Mouse (Mus musculus) liver, embryonic 11.5 days (tissue): ENCODE measurements at regions not wholly inside any gene's neighbourhood (a gene's known extent, or its start where the extent isn't known, plus 50 kb on each side); places are given as distances from the start of the nearest gene placed in this dataset.

ENCODE experiments used
- ATAC-seq: fragments of 200-750 bp; cut with Nextera tagmentation; replicated peaks from 2 replicates; pipeline ENCODE4 v1.8.0; 2017; ENCODE audit warnings: moderate number of reproducible peaks, mild to moderate bottlenecking, moderate TSS enrichment, moderate library complexity; ENCODE audit not compliant: low FRiP score
- DNase-seq: peaks from one replicate; pipeline ENCODE4 v3.0.0-alpha.2; 2017; ENCODE audit warnings: low spot score
- H3K27ac ChIP-seq: fragments of 300-500 bp; sonication (generic); 2 replicates; pipeline ENCODE4 v1.5.1; 2014; ENCODE audit warnings: mild to moderate bottlenecking, low read depth, low read length, control low read depth
- H3K27me3 ChIP-seq: fragments of 300-500 bp; sonication (generic); replicated peaks from 2 replicates; pipeline ENCODE4 v1.6.1; 2014; ENCODE audit warnings: low read length, mixed read lengths; ENCODE audit not compliant: control insufficient read depth, insufficient read depth
- H3K36me3 ChIP-seq: fragments of 300-500 bp; sonication (generic); 2 replicates; pipeline ENCODE4 v1.6.1; 2014; ENCODE audit warnings: mild to moderate bottlenecking, low read length, moderate library complexity, mixed read lengths; ENCODE audit not compliant: control insufficient read depth, insufficient read depth
- H3K4me1 ChIP-seq: fragments of 300-500 bp; sonication (generic); replicated peaks from 2 replicates; pipeline ENCODE4 v1.6.1; 2014; ENCODE audit warnings: low read length, mixed read lengths; ENCODE audit not compliant: control insufficient read depth, insufficient read depth
- H3K4me2 ChIP-seq: fragments of 300-500 bp; sonication (generic); 2 replicates; pipeline ENCODE4 v1.6.1; 2014; ENCODE audit warnings: mild to moderate bottlenecking, control low read depth, moderate library complexity
- H3K4me3 ChIP-seq: fragments of 300-500 bp; sonication (generic); 2 replicates; pipeline ENCODE4 v1.5.1; 2014; ENCODE audit warnings: low read depth, low read length, control low read depth
- H3K9ac ChIP-seq: fragments of 300-500 bp; sonication (generic); 2 replicates; pipeline ENCODE4 v1.6.1; 2014; ENCODE audit warnings: low read depth, low read length, control low read depth
- H3K9me3 ChIP-seq: fragments of 300-500 bp; sonication (generic); 2 replicates; pipeline ENCODE4 v1.6.1; 2016; ENCODE audit warnings: low read length, inconsistent platforms, mixed read lengths; ENCODE audit not compliant: control insufficient read depth
- WGBS: fragments of 180-500 bp; shearing (Covaris S2); extraction: QIAGEN DNeasy Blood & Tissue Kit; methylation state at CpG from one replicate; pipeline ENCODE4 v1.1.7; 2014; 5-methylcytosine and 5-hydroxymethylcytosine counted together

DNA sequence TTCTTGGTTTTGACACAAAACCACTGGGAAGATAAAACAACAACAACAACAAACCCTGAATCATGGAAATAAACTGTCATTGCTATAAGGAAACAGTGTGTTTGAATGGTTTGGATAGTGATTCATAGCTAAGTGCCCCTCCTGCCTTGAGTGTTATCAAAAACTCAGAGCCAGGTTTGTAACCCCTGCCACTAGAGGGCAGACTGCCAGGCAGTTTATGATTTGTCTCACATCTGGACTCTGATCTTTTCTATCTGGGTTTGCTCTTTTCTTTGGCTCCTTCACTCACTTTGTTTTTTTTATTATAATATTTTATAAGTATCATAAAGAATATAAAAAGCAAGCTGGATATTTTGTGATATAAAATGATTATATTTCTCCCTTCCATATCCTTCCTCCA, 400.1 kb upstream of the Fam92a start:
- H3K9ac ChIP-seq = no peak overlapping the region
- H3K4me2 ChIP-seq = no peak overlapping the region
- no peaks in the 10 kb centered on the region for H3K4me1 ChIP-seq
- H3K27me3 ChIP-seq = no peaks in the 10 kb centered on the region
- H3K9me3 ChIP-seq = no peaks in the 10 kb centered on the region
- no peak for DNase-seq
- H3K27ac ChIP-seq = no peak overlapping the region
- no peak overlapping the region for H3K4me3 ChIP-seq
- no peak for ATAC-seq
- H3K36me3 ChIP-seq = no peaks in the 10 kb centered on the region

DNA sequence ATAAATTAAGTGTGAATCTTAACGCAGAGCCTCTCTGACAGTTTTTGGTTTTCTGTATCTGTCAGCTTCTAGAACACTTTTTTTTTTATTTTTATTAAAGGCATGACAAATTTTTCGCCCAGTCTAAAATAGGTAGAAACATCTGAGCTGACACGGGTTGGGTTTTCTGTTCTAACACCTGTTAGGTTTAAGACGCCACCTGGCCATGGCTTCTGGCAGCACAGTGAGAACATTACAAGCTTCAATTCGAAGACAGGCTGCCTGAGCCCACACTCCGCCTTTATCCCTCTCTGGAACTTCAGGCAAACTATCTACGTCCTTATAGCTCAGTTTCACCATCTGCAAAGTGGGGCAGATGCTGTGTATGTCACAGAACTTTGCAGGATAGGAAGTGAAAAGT, 398.9 kb upstream of the Fam92a start:
- no peak for ATAC-seq
- no peaks in the 10 kb centered on the region for H3K9me3 ChIP-seq
- H3K4me3 ChIP-seq = no peak overlapping the region
- no peak overlapping the region for H3K4me2 ChIP-seq
- H3K27me3 ChIP-seq = no peaks in the 10 kb centered on the region
- H3K4me1 ChIP-seq = no peaks in the 10 kb centered on the region
- H3K27ac ChIP-seq = no peak overlapping the region
- no peak overlapping the region for H3K9ac ChIP-seq
- WGBS = 65% methylated on average over 7 of the region's 7 CpGs
- no peak for DNase-seq
- H3K36me3 ChIP-seq = no peaks in the 10 kb centered on the region

DNA sequence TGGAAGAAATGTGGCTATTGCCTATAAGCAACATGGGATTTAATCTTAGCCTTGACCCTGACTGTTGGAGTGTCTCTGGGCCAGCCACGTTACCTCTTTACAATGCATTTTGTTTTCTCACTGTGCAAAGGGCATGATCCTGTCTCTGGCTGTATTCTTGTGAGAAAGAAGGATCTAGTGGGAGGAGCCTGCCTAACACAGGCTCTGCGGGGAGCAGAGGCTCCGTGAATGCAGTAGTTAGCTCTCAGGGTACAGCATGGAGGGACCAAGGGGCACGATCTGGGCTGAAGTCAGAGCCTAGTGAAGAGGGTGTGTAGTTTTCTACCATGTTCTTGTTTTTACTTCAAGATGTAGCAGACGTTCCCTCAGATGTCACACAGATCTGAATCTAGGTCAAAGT, 395.8 kb upstream of the Fam92a start:
- DNase-seq (no peak), ATAC-seq (no peak)
- no peaks in the 10 kb centered on the region for H3K27me3 ChIP-seq
- 46% methylated on average over 5 of the region's 5 CpGs for WGBS
- no peaks in the 10 kb centered on the region for H3K9me3 ChIP-seq
- no peaks in the 10 kb centered on the region for H3K4me1 ChIP-seq
- H3K27ac ChIP-seq = no peak overlapping the region
- H3K4me2 ChIP-seq = no peak overlapping the region
- H3K9ac ChIP-seq = no peak overlapping the region
- no peaks in the 10 kb centered on the region for H3K36me3 ChIP-seq
- H3K4me3 ChIP-seq = no peak overlapping the region

DNA sequence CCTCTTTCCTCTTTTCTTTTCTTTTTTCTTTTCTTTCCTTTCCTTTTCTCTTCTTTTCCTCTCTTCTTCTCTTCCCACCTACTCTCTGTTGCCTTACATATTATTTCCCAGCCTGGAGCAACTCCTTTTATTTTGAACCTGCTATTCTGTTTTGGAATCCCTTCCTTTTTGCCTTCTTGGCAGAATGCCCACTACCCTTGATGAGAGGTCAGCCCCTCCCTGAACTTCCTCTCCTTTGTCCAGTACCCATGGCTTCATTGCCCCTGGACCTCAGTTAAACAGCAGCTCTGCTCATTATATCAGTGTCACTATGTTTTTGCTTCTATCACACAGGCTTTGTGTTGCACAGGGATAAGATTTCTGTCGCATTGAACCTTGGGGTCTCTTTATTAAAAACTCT, 391.2 kb upstream of the Fam92a start:
- DNase-seq = no peak
- 67% methylated on average over 1 of the region's 1 CpGs for WGBS
- H3K9ac ChIP-seq = no peak overlapping the region
- H3K36me3 ChIP-seq = no peaks in the 10 kb centered on the region
- H3K27ac ChIP-seq = no peak overlapping the region
- no peaks in the 10 kb centered on the region for H3K4me1 ChIP-seq
- H3K4me3 ChIP-seq = no peak overlapping the region
- no peaks in the 10 kb centered on the region for H3K27me3 ChIP-seq
- no peak for ATAC-seq
- no peaks in the 10 kb centered on the region for H3K9me3 ChIP-seq
- H3K4me2 ChIP-seq = no peak overlapping the region

DNA sequence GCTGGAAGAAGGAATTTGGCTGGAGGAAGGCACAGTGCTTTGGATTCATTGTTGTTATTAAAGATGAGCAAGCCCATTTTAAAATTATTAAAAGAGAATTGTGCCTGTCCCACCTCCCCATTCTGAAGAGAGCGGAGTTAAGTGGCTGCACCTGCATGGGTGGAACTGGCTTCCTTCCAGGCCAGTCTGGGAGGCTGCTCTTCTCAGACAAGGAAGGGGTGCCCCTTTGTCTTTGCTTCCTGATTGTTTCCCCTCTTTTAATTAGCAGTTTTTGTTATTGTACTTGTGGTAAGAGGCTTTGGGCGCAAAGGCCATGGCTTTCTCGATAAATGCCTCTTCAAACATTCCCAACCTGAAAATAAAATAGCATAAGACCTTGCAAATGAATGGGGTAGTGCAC, 388.7 kb upstream of the Fam92a start:
- WGBS = 56% methylated on average over 3 of the region's 3 CpGs
- no peaks in the 10 kb centered on the region for H3K9me3 ChIP-seq
- H3K9ac ChIP-seq = no peak overlapping the region
- no peak for DNase-seq
- H3K27ac ChIP-seq = no peak overlapping the region
- no peaks in the 10 kb centered on the region for H3K27me3 ChIP-seq
- no peak overlapping the region for H3K4me2 ChIP-seq
- no peak for ATAC-seq
- H3K4me3 ChIP-seq = no peak overlapping the region
- no peaks in the 10 kb centered on the region for H3K36me3 ChIP-seq
- H3K4me1 ChIP-seq = no peaks in the 10 kb centered on the region

DNA sequence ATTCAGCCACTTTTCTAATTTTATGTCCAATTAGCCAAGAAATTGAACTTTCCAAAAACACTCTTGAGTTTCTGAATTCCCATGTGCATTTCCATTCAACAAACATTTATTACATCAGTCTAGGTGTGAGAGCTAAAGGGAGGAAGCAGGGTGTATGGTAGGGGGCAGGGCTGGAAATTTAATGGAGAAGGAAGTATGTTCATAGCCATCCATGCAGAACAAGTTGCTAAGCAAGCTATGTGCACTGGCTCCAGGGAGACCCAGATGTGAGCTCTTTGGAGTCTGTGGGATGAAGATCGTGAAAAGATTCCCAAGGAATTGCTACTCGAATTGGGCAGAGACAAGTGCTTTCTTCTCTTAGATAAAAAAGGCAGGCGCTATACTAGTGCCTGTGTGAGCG, 388.2 kb upstream of the Fam92a start:
- Histone ChIP-seq H3K4me2 (no peak overlapping the region), H3K4me3 (no peak overlapping the region), H3K9me3 (no peaks in the 10 kb centered on the region), H3K9ac (no peak overlapping the region), H3K27ac (no peak overlapping the region), H3K27me3 (no peaks in the 10 kb centered on the region), H3K4me1 (no peaks in the 10 kb centered on the region), H3K36me3 (no peaks in the 10 kb centered on the region)
- WGBS = 81% methylated on average over 4 of the region's 4 CpGs
- no peak for DNase-seq
- no peak for ATAC-seq

DNA sequence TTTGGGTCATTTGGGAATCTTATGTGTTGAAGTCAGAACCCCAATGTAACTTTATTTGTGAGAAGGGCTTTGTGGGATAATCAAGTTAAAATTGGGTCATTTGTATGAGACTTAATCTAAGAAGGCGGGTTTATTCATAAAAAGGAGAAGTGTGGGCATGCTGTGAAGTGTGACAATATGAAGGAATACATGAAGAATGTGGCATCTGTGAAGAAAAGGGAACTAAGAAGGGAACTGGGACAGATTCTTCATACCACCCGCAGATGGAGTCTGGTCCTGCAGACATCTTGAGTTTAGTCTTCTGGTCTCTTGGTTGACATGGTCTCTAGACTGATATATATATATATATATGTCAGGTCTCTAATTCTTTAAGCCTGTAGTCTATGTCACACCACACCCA, 385.3 kb upstream of the Fam92a start:
- H3K27ac ChIP-seq = no peak overlapping the region
- H3K4me1 ChIP-seq = no peaks in the 10 kb centered on the region
- H3K4me3 ChIP-seq = no peak overlapping the region
- H3K4me2 ChIP-seq = no peak overlapping the region
- no peaks in the 10 kb centered on the region for H3K36me3 ChIP-seq
- 70% methylated on average over 2 of the region's 2 CpGs for WGBS
- DNase-seq = no peak
- H3K9ac ChIP-seq = no peak overlapping the region
- H3K27me3 ChIP-seq = no peaks in the 10 kb centered on the region
- no peaks in the 10 kb centered on the region for H3K9me3 ChIP-seq
- no peak for ATAC-seq

DNA sequence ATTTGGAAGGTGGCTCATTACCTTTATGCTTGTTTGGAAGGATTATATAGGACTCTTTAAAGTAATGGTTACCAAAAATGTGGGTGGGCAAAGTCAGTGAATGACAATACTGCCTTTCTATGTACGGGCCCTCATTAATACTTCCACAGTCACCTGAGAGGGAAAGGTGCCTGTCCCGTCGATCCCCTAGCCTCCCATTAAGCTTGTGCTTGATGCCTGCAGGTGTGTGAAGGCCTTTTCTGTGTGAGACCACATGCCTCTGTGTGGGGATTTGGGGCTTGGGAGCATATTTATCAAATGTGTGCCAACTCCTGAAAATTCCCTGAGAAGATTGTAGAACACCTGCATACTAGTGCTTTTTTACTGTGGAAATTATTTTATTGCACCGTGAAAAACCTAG, 377.4 kb upstream of the Fam92a start:
- ATAC-seq (no peak), DNase-seq (no peak)
- Histone ChIP-seq H3K4me1 (no peaks in the 10 kb centered on the region), H3K9ac (no peak overlapping the region), H3K36me3 (no peaks in the 10 kb centered on the region), H3K27ac (no peak overlapping the region), H3K4me3 (no peak overlapping the region), H3K9me3 (no peaks in the 10 kb centered on the region), H3K4me2 (no peak overlapping the region), H3K27me3 (no peaks in the 10 kb centered on the region)
- 88% methylated on average over 4 of the region's 4 CpGs for WGBS

DNA sequence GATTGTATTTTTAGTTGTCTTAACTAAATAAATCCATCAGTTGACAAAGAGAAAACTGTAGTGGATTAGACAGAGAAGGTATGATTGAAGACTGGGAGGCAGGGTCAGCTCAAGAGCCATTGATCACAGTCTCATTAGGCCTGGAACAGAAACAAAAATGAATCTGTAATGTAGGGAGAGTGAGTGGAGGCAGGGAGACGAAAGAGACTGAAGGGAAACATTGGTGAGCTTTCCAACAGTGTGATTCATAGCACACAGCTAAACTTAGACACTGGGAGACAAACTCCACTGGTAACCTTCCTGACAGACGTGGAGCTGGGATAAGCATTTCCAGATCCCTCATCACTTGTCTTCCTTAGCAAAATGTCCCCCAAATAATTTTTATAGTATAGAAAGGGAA, 372.1 kb upstream of the Fam92a start:
- no peaks in the 10 kb centered on the region for H3K9me3 ChIP-seq
- 56% methylated on average over 2 of the region's 2 CpGs for WGBS
- no peaks in the 10 kb centered on the region for H3K27me3 ChIP-seq
- no peaks in the 10 kb centered on the region for H3K36me3 ChIP-seq
- no peaks in the 10 kb centered on the region for H3K4me1 ChIP-seq
- H3K27ac ChIP-seq = no peak overlapping the region
- H3K4me2 ChIP-seq = no peak overlapping the region
- no peak overlapping the region for H3K9ac ChIP-seq
- ATAC-seq (no peak), DNase-seq (no peak)
- no peak overlapping the region for H3K4me3 ChIP-seq
